Mouse (Mus musculus) liver, embryonic 14.5 days (tissue): ENCODE results near the gene Susd5. TPM values are rescaled to one million over a fixed set of nuclear protein-coding genes. Genes with fewer than 3 reads are reported as not detected.

Experiments
- ATAC-seq: fragments of 200-750 bp; cut with Nextera tagmentation; 2 replicates; pipeline ENCODE4 v1.8.0; 2017; ENCODE audit warnings: moderate number of reproducible peaks, mild to moderate bottlenecking, moderate library complexity; ENCODE audit not compliant: insufficient read depth
- DNase-seq, 3 experiments: peaks; one replicate each; pipeline ENCODE4 v3.0.0-alpha.2; 2012 to 2013; ENCODE audit warnings: low read depth in 3 of 3, low spot score in 3 of 3
- H3K27ac ChIP-seq: fragments of 300-500 bp; sonication (generic); 2 replicates; pipeline ENCODE4 v1.5.1; 2014; ENCODE audit warnings: moderate library complexity, mild to moderate bottlenecking, control low read depth, inconsistent platforms
- H3K27me3 ChIP-seq: fragments of 300-500 bp; sonication (generic); 2 replicates; pipeline ENCODE4 v1.6.1; 2014; ENCODE audit warnings: mild to moderate bottlenecking, low read length, moderate library complexity; ENCODE audit not compliant: control insufficient read depth, insufficient read depth
- H3K36me3 ChIP-seq: fragments of 300-500 bp; sonication (generic); replicated peaks from 2 replicates; pipeline ENCODE4 v1.6.1; 2014; ENCODE audit warnings: low read depth; ENCODE audit not compliant: control insufficient read depth, insufficient read depth
- H3K4me1 ChIP-seq, 2 experiments: fragments of 200-500 bp in 1 of 2; fragments of 300-500 bp in 1 of 2; sonication (generic) in 1 of 2; replicated peaks; 2 replicates each; pipeline ENCODE4 v1.6.1; 2012 to 2014; ENCODE audit warnings: antibody characterized with exemption in 1 of 2, inconsistent platforms in 1 of 2, low read length in 1 of 2; ENCODE audit not compliant: control insufficient read depth in 2 of 2, insufficient read depth in 2 of 2
- H3K4me2 ChIP-seq: fragments of 300-500 bp; sonication (generic); 2 replicates; pipeline ENCODE4 v1.6.1; 2014; ENCODE audit warnings: low read depth, mild to moderate bottlenecking, control low read depth, moderate library complexity
- H3K4me3 ChIP-seq, 2 experiments: fragments of 200-500 bp in 1 of 2; fragments of 300-500 bp in 1 of 2; sonication (generic) in 1 of 2; 2 replicates each; pipeline ENCODE4 v1.5.1; 2012 to 2014; ENCODE audit warnings: low read depth in 2 of 2, low read length in 2 of 2, mild to moderate bottlenecking in 2 of 2, control low read depth in 1 of 2, inconsistent platforms in 1 of 2, moderate library complexity in 1 of 2; ENCODE audit not compliant: insufficient read depth in 1 of 2
- H3K9ac ChIP-seq: fragments of 300-500 bp; sonication (generic); replicated peaks from 2 replicates; pipeline ENCODE4 v1.6.1; 2014; ENCODE audit warnings: mild to moderate bottlenecking, control low read depth, moderate library complexity
- H3K9me3 ChIP-seq: fragments of 300-500 bp; sonication (generic); 2 replicates; pipeline ENCODE4 v1.6.1; 2016; ENCODE audit warnings: low read length, mixed read lengths; ENCODE audit not compliant: control insufficient read depth
- CTCF ChIP-seq: IDR thresholded peaks from 2 replicates; pipeline ENCODE4 v1.5.1; 2016; ENCODE audit warnings: antibody characterized with exemption, low read depth, control low read depth
- EP300 ChIP-seq: IDR thresholded peaks from 2 replicates; pipeline ENCODE4 v1.6.1; 2016; ENCODE audit warnings: antibody characterized with exemption, low read depth
- WGBS: fragments of 180-500 bp; shearing (Covaris S2); extraction: QIAGEN DNeasy Blood & Tissue Kit; methylation state at CpG from one replicate; pipeline ENCODE4 v1.1.7; 2014; ENCODE audit not compliant: insufficient replicate concordance; 5-methylcytosine and 5-hydroxymethylcytosine counted together
- polyA plus RNA-seq, 2 experiments: library from polyadenylated mRNA; depleted of rRNA in 1 of 2; stranded (reverse) in 1 of 2; unstranded in 1 of 2; fragments of >200 nt; fragmentation: Nextera tagmentation in 1 of 2; extraction: Ambion mirVana in 1 of 2; gene quantifications; 2 replicates each; pipeline versions ENCODE4 v1.2.1 to v1.2.3; 2012 to 2014

Gene Susd5
- polyA plus RNA-seq (2012; rRNA removed) (0.01 TPM in 2 replicates), polyA plus RNA-seq (2014; fragmentation: Nextera tagmentation; extraction: Ambion mirVana) (not detected in 2 replicates)

- no peak within 1 kb of the TSS for H3K9ac ChIP-seq
- H3K9me3 ChIP-seq, result no peaks in the 10 kb centered on the region
- H3K27ac ChIP-seq, result no peak within 1 kb of the TSS
- peaks cover 33% of the 10 kb centered on the region for H3K27me3 ChIP-seq
- ATAC-seq (no peak), DNase-seq (no peak)
- WGBS, result 2% methylated on average over 59 of the region's 60 CpGs
- H3K4me1 ChIP-seq, result no peaks in the 10 kb centered on the region
- no peak within 1 kb of the TSS for H3K4me3 ChIP-seq
- H3K4me2 ChIP-seq, result no peak within 1 kb of the TSS
- H3K36me3 ChIP-seq, result no peaks in the 10 kb centered on the region
- TF ChIP-seq CTCF (no peak), EP300 (no peak)
Measured at GRCm38 (mm10) chr9:114057090-114057796, at the start of gene Susd5. Gene Susd5, plus strand, starts transcription at chr9:114057140.

GRCm38 (mm10) chr9:114007850-114008350, 49.0 kb upstream of the Susd5 start:
- 77% methylated on average over 9 of the region's 9 CpGs for whole genome bisulfite sequencing
- no peak for DNase-seq
- no peaks in the 10 kb centered on the region for H3K27me3 ChIP-seq

GRCm38 (mm10) chr9:114009526-114009925, 47.4 kb upstream of the Susd5 start:
- no peak overlapping the region for H3K9ac ChIP-seq
- H3K4me1 ChIP-seq, result peaks cover 0 to 4% of the 10 kb centered on the region in 2 experiments; a peak in 2 of 4 replicates
- no peak overlapping the region for H3K4me3 ChIP-seq
- WGBS, result 42% methylated on average over 5 of the region's 5 CpGs
- H3K27ac ChIP-seq, result no peak overlapping the region
- H3K4me2 ChIP-seq, result no peak overlapping the region
- ATAC-seq (no peak), DNase-seq (no peak)
- no peaks in the 10 kb centered on the region for H3K36me3 ChIP-seq
- H3K27me3 ChIP-seq, result no peaks in the 10 kb centered on the region
- TF ChIP-seq EP300 (no peak), CTCF (no peak)
- H3K9me3 ChIP-seq, result peaks cover 4% of the 10 kb centered on the region; the same call in 1 of the 2 replicates

More at GRCm38 (mm10) chr9:114007850-114008350, 49.0 kb upstream of the Susd5 start:
- Histone ChIP-seq H3K4me2 (no peak overlapping the region), H3K9ac (no peak overlapping the region), H3K4me3 (no peak overlapping the region), H3K27ac (no peak overlapping the region), H3K36me3 (no peaks in the 10 kb centered on the region), H3K9me3 (peaks cover 4% of the 10 kb centered on the region; the same call in 1 of the 2 replicates), H3K4me1 (no peaks in the 10 kb centered on the region)
- no peak for ATAC-seq
- TF ChIP-seq EP300 (no peak), CTCF (no peak)

- DNase-seq (no peak), ATAC-seq (0 out of 2 replicates have a peak, but pooled peaks have one; percentile 21)
- H3K4me2 ChIP-seq, result no peak overlapping the region
- H3K9me3 ChIP-seq, result peaks cover 4% of the 10 kb centered on the region; the same call in 1 of the 2 replicates
- no peak for TF ChIP-seq EP300
- TF ChIP-seq CTCF, result no peak
- H3K4me3 ChIP-seq, result no peak overlapping the region
- no peak overlapping the region for H3K27ac ChIP-seq
- H3K36me3 ChIP-seq, result no peaks in the 10 kb centered on the region
- WGBS, result 57% methylated on average over 18 of the region's 18 CpGs
- no peaks in the 10 kb centered on the region for H3K27me3 ChIP-seq
- no peak overlapping the region for H3K9ac ChIP-seq
- H3K4me1 ChIP-seq, result peaks cover 0 to 4% of the 10 kb centered on the region in 2 experiments; a peak in 2 of 4 replicates
Measured at GRCm38 (mm10) chr9:114011203-114011602, 45.7 kb upstream of the Susd5 start.

GRCm38 (mm10) chr9:114014034-114014433, 42.9 kb upstream of the Susd5 start:
- Histone ChIP-seq H3K9me3 (peaks cover 4% of the 10 kb centered on the region; the same call in 1 of the 2 replicates), H3K27ac (no peak overlapping the region), H3K27me3 (no peaks in the 10 kb centered on the region), H3K4me2 (no peak overlapping the region), H3K9ac (no peak overlapping the region), H3K36me3 (no peaks in the 10 kb centered on the region), H3K4me3 (no peak overlapping the region), H3K4me1 (peaks cover 0 to 8% of the 10 kb centered on the region in 2 experiments; a peak in 2 of 4 replicates)
- ATAC-seq (peak; percentile 62; the same call in 1 of the 2 replicates), DNase-seq (no peak)
- TF ChIP-seq EP300 (no peak), CTCF (no peak)
- whole genome bisulfite sequencing, result 14% methylated on average over 1 of the region's 1 CpGs
